Mouse (Mus musculus): ENCODE measurements at regions not wholly inside any gene's neighbourhood (a gene's known extent, or its start where the extent isn't known, plus 50 kb on each side); places are given as distances from the start of the nearest gene placed in this dataset.

GRCm38 (mm10) chr13:79057424-79057823, 857.9 kb upstream of the Nr2f1 start:
- DNase-seq, result no peak

- no peak for DNase-seq
Observed at GRCm38 (mm10) chr13:79054481-79054880, 854.9 kb upstream of the Nr2f1 start.

- no peak for DNase-seq
Observed at GRCm38 (mm10) chr13:79053428-79053827, 853.9 kb upstream of the Nr2f1 start.

GRCm38 (mm10) chr13:79047240-79047639, 847.7 kb upstream of the Nr2f1 start:
- no peak for DNase-seq

GRCm38 (mm10) chr13:79044657-79045056, 845.1 kb upstream of the Nr2f1 start:
- DNase-seq, result no peak

GRCm38 (mm10) chr13:79037883-79038282, 838.3 kb upstream of the Nr2f1 start:
- no peak for DNase-seq

- DNase-seq, result no peak
Observed at GRCm38 (mm10) chr13:79035276-79035675, 835.7 kb upstream of the Nr2f1 start.

GRCm38 (mm10) chr13:79029974-79030373, 830.4 kb upstream of the Nr2f1 start:
- DNase-seq, result peak; percentile 9

- peak; percentile 72 for DNase-seq
Observed at GRCm38 (mm10) chr13:79027877-79028760, 828.6 kb upstream of the Nr2f1 start.

- DNase-seq, result no peak
Observed at GRCm38 (mm10) chr13:79025645-79026044, 826.1 kb upstream of the Nr2f1 start.

- DNase-seq, result no peak
Observed at GRCm38 (mm10) chr13:79018051-79018450, 818.5 kb upstream of the Nr2f1 start.

GRCm38 (mm10) chr13:79003313-79003712, 803.8 kb upstream of the Nr2f1 start:
- no peak for DNase-seq

- no peak for DNase-seq
Observed at GRCm38 (mm10) chr13:78998855-78999254, 799.3 kb upstream of the Nr2f1 start.

GRCm38 (mm10) chr13:78992326-78992725, 792.8 kb upstream of the Nr2f1 start:
- no peak for DNase-seq

GRCm38 (mm10) chr13:78985921-78986320, 786.4 kb upstream of the Nr2f1 start:
- no peak for DNase-seq

GRCm38 (mm10) chr13:78977224-78977780, 777.7 kb upstream of the Nr2f1 start:
- DNase-seq, result peak; percentile 24

GRCm38 (mm10) chr13:78938351-78938741, 738.8 kb upstream of the Nr2f1 start:
- DNase-seq, result no peak

GRCm38 (mm10) chr13:78937389-78938350, 738.1 kb upstream of the Nr2f1 start:
- no peak for DNase-seq

- no peak for DNase-seq
Observed at GRCm38 (mm10) chr13:78935990-78936650, 736.6 kb upstream of the Nr2f1 start.

GRCm38 (mm10) chr13:78928347-78928746, 728.8 kb upstream of the Nr2f1 start:
- DNase-seq, result no peak

GRCm38 (mm10) chr13:78920802-78921201, 721.2 kb upstream of the Nr2f1 start:
- peak; percentile 6 for DNase-seq

- DNase-seq, result no peak
Observed at GRCm38 (mm10) chr13:78909839-78910238, 710.3 kb upstream of the Nr2f1 start.

GRCm38 (mm10) chr13:78904102-78904501, 704.5 kb upstream of the Nr2f1 start:
- DNase-seq, result no peak
